Mouse (Mus musculus) urinary bladder, postnatal 36 days (tissue): Measurements from ENCODE around the gene Mrm2.
A peak's percentile ranks its signal among the peaks of the same experiment; 100 is the strongest.
"Not testable (repeated sequence)": the region's sequence is repeated elsewhere in the genome, so short reads cannot be mapped to it uniquely, and the experiment has no call there.

Source experiments
- DNase-seq, 2 experiments: peaks; one replicate each; pipeline ENCODE4 v3.0.0; 2022; ENCODE audit warnings: low spot score in 2 of 2, mixed read lengths in 1 of 2

Mrm2 gene

GRCm38 (mm10) chr5:140331615-140332512 lies at the start of gene Mrm2:
Gene Mrm2, minus strand, starts transcription at chr5:140331898.
- peak; percentile 82 to 86 for DNase-seq

GRCm38 (mm10) chr5:140381156-140381555 lies 49.5 kb upstream of the Mrm2 start:
- no peak for DNase-seq

GRCm38 (mm10) chr5:140379299-140379698 lies 47.6 kb upstream of the Mrm2 start:
- no peak for DNase-seq

- DNase-seq: no peak
Observed at GRCm38 (mm10) chr5:140378121-140378853, 46.6 kb upstream of the Mrm2 start.

- DNase-seq: no peak
Observed at GRCm38 (mm10) chr5:140375249-140375829, 43.6 kb upstream of the Mrm2 start.

DNA sequence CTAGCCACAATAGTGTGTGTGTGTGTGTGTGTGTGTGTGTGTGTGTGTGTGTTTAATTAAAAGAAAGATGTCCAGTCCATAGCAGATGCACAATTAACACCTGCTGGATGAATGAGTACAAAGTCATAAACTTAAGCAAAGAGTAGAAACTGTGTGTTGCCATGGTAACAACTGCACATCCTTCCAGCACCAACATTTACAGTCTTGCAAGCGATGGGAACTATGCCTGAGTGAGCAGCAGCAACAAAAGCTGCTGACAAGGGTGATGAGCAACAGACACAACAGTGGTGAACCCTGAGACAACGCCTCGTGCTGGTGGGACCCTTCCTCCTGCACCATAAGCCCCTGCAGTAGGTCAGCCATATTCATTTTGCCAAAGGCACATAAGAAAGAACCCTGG lies 42.5 kb upstream of the Mrm2 start:
- no peak for DNase-seq

DNA sequence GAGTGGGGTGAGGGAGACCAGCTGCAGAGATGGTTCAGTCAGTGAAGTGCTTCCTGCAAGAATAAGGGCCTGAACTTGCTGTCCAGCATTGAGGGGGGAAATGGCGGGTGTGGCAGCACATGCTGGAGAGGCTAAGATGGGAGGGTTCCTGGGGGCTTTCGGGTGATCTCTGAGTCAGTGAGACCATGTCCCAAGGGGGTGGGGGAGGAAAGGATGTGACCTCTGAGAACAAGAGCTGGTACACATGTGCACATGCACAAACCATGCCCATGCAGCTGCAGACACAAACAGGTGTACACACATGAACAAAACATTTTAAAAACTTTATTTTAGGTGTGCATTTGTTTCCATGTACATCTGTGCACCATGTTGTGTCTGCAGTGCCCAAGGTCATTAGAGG lies 42.0 kb upstream of the Mrm2 start:
- DNase-seq: no peak

DNA sequence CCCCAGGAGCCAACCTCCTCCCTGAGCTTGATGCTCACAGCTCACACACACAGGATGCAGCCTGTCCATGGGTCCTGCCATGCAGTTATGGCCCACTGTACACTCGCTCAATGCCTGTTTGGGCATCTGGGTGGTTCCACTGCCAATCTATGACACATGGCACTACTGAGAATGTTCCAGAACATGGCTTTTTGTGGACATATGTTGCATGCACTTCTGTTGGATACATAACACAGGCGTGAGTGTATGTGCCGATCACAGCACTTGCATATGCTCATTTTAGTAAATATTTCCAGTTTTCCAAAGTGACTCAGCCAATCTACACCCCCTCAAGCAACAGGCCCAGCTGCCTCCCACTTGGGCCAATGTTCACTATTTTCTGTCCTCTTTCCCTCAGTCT lies 40.0 kb upstream of the Mrm2 start:
- no peak for DNase-seq

DNA sequence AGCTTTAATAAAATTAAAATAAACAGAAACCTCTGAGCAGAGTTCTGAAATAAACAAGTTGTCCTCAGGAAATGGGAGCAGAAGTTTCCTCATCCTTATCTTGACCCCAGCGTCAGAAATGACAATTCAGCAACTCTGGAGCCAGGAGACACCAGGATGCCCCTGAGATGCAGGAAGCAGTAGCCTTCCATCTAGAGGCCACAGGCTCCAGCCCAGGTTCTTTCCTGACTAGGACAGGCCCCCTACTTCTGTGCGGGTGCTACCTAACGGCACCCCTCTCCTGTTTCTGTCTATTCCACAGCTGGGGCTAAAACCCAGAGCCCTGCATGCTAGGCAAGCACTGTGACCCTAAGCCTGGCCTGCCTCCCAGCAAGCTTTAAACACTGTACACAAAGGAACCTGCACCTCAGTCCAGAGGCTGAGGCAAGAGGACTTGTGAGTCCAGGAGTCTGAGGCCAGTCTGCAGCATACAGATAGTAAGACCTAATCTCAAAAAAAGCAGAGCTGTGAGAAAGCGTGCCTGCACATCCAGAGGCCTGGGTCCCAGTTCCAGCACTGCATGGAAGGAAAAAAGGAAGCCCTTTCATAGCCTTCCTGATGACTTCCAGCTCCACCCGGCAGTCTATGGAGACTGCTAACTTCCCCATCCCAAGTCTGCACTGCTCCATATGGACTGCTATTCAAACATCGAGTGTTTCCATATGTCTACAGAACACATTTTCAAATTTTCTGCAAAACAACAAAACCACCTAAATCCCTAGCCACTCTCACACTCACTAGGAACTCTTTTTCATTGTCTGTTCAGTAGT lies 39.0 kb upstream of the Mrm2 start:
- peak; percentile 18 to 24 for DNase-seq

- no peak for DNase-seq
Observed at GRCm38 (mm10) chr5:140369466-140369865, 37.8 kb upstream of the Mrm2 start.

- DNase-seq: peak; percentile 46 to 69
Observed at GRCm38 (mm10) chr5:140368926-140369325, 37.2 kb upstream of the Mrm2 start.

DNA sequence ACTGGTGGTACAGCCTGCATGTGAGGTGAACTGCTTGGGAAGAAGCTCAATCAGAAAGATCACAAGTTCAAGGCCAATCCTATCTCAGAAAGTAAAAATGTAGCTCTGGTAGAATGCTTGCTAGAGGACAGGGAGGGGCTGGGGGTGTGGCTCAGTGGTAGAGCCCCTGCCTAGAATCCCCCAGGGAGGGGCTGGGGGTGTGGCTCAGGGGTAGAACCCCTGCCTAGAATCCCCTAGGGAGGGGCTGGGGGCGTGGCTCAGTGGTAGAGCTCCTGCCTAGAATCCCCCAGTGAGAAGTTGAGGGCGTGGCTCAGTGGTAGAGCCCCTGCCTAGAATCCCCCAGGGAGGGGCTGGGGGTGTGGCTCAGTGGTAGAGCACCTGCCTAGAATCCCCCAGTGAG lies 36.4 kb upstream of the Mrm2 start:
- not testable (repeated sequence) for DNase-seq

DNA sequence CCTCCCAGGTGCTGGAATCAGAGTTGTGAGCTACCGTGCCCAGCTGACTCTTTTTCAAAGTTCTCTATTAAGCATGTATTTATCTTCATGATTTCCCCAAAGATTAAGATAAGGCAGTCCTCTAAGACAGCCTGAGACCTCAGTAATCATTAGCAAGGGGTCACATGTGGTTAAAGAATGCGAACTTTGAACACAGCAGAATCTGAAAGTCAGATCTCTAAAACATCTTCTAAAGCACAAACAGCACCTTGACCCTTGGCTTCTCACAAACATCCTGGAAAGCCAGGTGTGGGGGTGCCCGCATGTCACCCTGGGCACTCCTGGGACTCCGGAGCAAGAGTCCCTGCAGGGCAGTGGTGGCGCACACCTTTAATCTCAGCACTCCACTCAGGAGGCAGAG lies 32.7 kb upstream of the Mrm2 start:
- no peak for DNase-seq

- no peak for DNase-seq
Observed at GRCm38 (mm10) chr5:140359930-140360674, 28.4 kb upstream of the Mrm2 start.

GRCm38 (mm10) chr5:140357466-140357865 lies 25.8 kb upstream of the Mrm2 start:
- DNase-seq: no peak

GRCm38 (mm10) chr5:140355934-140356333 lies 24.2 kb upstream of the Mrm2 start:
- no peak for DNase-seq

GRCm38 (mm10) chr5:140352352-140352751 lies 20.7 kb upstream of the Mrm2 start:
- DNase-seq: no peak

GRCm38 (mm10) chr5:140350731-140351497 lies 19.2 kb upstream of the Mrm2 start:
- no peak for DNase-seq

DNA sequence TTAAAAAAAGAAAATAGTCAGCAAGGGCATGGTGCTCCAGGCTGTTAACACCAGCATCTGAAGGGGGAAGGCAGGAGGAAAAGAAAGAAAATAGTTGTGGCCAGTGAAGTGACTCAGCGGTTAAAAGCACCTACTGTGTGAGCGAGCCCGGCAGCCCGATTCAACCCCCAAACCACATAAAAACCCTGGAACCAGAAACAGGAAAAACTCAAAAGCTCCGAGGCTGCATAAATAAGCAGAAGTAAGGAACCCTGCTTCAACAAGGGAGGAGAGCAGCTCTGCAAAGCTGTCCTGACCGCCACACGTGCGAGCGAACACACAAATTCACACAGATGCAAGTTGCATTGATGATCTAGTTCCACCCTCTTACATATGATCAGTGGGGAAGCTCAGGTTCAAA lies 18.2 kb upstream of the Mrm2 start:
- no peak for DNase-seq

GRCm38 (mm10) chr5:140346050-140346449 lies 14.4 kb upstream of the Mrm2 start:
- no peak for DNase-seq
